Mouse (Mus musculus): ENCODE results near the gene Rab3a.

The Rab3a gene

GRCm38 (mm10) chr8:70754043-70754870 is at the start of gene Rab3a:
TSS of gene Rab3a (plus strand) at chr8:70754679.
- DNase-seq (ENCODE audit: low spot score) = peak; percentile 98

- no peak for DNase-seq (ENCODE audit: low spot score)
Measured at GRCm38 (mm10) chr8:70708281-70708680, 46.2 kb upstream of the Rab3a start.

GRCm38 (mm10) chr8:70709794-70710193 is 44.7 kb upstream of the Rab3a start:
- DNase-seq (ENCODE audit: low spot score) = no peak

GRCm38 (mm10) chr8:70710296-70710695 is 44.2 kb upstream of the Rab3a start:
- DNase-seq (ENCODE audit: low spot score) = no peak

- no peak for DNase-seq (ENCODE audit: low spot score)
Measured at GRCm38 (mm10) chr8:70711041-70711440, 43.4 kb upstream of the Rab3a start.

GRCm38 (mm10) chr8:70713991-70714390 is 40.5 kb upstream of the Rab3a start:
- no peak for DNase-seq (ENCODE audit: low spot score)

GRCm38 (mm10) chr8:70715086-70715485 is 39.4 kb upstream of the Rab3a start:
- no peak for DNase-seq (ENCODE audit: low spot score)

GRCm38 (mm10) chr8:70716521-70717400 is 37.7 kb upstream of the Rab3a start:
- no peak for DNase-seq (ENCODE audit: low spot score)

- peak; percentile 66 for DNase-seq (ENCODE audit: low spot score)
Measured at GRCm38 (mm10) chr8:70718297-70718696, 36.2 kb upstream of the Rab3a start, which contains the start of gene Gm3336. TSS of gene Gm3336 (plus strand) at chr8:70718543.

- no peak for DNase-seq (ENCODE audit: low spot score)
Measured at GRCm38 (mm10) chr8:70719796-70720270, 34.6 kb upstream of the Rab3a start.

- peak; percentile 84 for DNase-seq (ENCODE audit: low spot score)
Measured at GRCm38 (mm10) chr8:70720739-70721138, 33.7 kb upstream of the Rab3a start.

- no peak for DNase-seq (ENCODE audit: low spot score)
Measured at GRCm38 (mm10) chr8:70721601-70722000, 32.9 kb upstream of the Rab3a start.

GRCm38 (mm10) chr8:70723486-70724210 is 30.8 kb upstream of the Rab3a start, which contains the start of gene Pde4c:
TSS of gene Pde4c (plus strand) at chr8:70723720.
- no peak for DNase-seq (ENCODE audit: low spot score)

- no peak for DNase-seq (ENCODE audit: low spot score)
Measured at GRCm38 (mm10) chr8:70724216-70724615, 30.3 kb upstream of the Rab3a start.

- DNase-seq (ENCODE audit: low spot score) = no peak
Measured at GRCm38 (mm10) chr8:70725792-70726447, 28.6 kb upstream of the Rab3a start.

- no peak for DNase-seq (ENCODE audit: low spot score)
Measured at GRCm38 (mm10) chr8:70726721-70727120, 27.8 kb upstream of the Rab3a start.

- no peak for DNase-seq (ENCODE audit: low spot score)
Measured at GRCm38 (mm10) chr8:70729808-70730475, 24.5 kb upstream of the Rab3a start.

- DNase-seq (ENCODE audit: low spot score) = no peak
Measured at GRCm38 (mm10) chr8:70730956-70731355, 23.5 kb upstream of the Rab3a start.

- DNase-seq (ENCODE audit: low spot score) = no peak
Measured at GRCm38 (mm10) chr8:70737705-70738104, 16.8 kb upstream of the Rab3a start.

GRCm38 (mm10) chr8:70738211-70738610 is 16.3 kb upstream of the Rab3a start:
- DNase-seq (ENCODE audit: low spot score) = no peak

- DNase-seq (ENCODE audit: low spot score) = no peak
Measured at GRCm38 (mm10) chr8:70741661-70742060, 12.8 kb upstream of the Rab3a start.

Data from layer of hippocampus, adult 11-12 months (tissue).